Comparison of ENCODE assay signal across 8 mouse cellular contexts in the genomic region with DNA sequence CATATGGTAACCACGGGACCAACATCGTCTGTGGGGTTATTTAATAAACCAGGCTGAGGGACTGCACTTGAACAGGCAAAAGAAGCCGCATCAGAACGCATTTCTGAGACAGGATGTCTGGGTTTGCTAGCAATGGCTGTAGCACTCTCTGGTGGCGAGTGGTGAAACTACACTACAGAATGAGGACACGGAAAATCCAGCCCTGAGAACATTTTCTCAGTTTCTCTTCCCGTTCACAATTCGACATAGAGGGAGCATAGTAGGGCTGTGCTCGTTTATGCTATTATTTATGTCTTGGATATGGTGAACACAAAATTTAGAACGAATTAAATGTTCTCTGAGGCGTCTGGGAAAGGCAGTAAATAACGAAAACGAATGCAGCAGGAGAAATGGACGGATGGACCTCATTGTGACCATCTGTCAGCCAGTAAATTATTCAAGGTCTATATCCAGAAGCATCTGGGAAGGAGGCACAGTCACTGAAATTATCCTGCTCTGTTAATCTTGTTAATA. TPM values are rescaled to one million over a fixed set of nuclear protein-coding genes. Genes with fewer than 3 reads are reported as not detected.
DNase-seq lines count a peak whose midpoint lies in the region; ATAC-seq and TF ChIP-seq lines count a peak whose summit lies in the region.

No protein-coding gene starts in this region.

- WGBS in intestine, embryonic 15.5 days = 14% methylated on average over 14 of the region's 14 CpGs

- H3K27ac ChIP-seq in cortical plate, adult 2 months (ENCODE audit: insufficient read depth, low read length) = no peak overlapping the region
- no peak overlapping the region for H3K27ac ChIP-seq in intestine, embryonic 15.5 days

- TF ChIP-seq CTCF in cortical plate, adult 2 months (IDR thresholded peaks at IDR 0.05; ENCODE audit: extremely low read depth, insufficient read depth, low read length) = peak; percentile 97

- ATAC-seq in intestine, embryonic 15.5 days = peak; percentile 62
- peak; percentile 98 for ATAC-seq in megakaryocyte progenitor cell, adult 5-6 weeks (replicated peaks; ENCODE audit: poor library complexity)

- H3K9me3 ChIP-seq in intestine, embryonic 15.5 days = no peaks in the 10 kb centered on the region

- H3K27me3 ChIP-seq in intestine, embryonic 15.5 days (replicated peaks) = no peaks in the 10 kb centered on the region

- peaks cover 2% of the 10 kb centered on the region; the same call in 1 of the 2 replicates for H3K4me1 ChIP-seq in cortical plate, adult 2 months (ENCODE audit: control insufficient read depth, insufficient read depth, low read length)
- H3K4me1 ChIP-seq in intestine, embryonic 15.5 days (replicated peaks) = no peaks in the 10 kb centered on the region

- H3K4me2 ChIP-seq in intestine, embryonic 15.5 days (replicated peaks) = peak overlapping the region; percentile 39

- no peak for TF ChIP-seq POLR2A in cortical plate, adult 2 months (IDR thresholded peaks at IDR 0.05; ENCODE audit: extremely low read depth, insufficient read depth, low read length)

- H3K9ac ChIP-seq in intestine, embryonic 15.5 days = no peak overlapping the region

- no peaks in the 10 kb centered on the region for H3K36me3 ChIP-seq in intestine, embryonic 15.5 days

- peak; percentile 17 to 68 for DNase-seq in urinary bladder, adult 18-20 months (ENCODE audit: low spot score in 2 of 2)
- no peak for DNase-seq in urinary bladder, adult 2 months (ENCODE audit: low spot score)
- peak; percentile 25 for DNase-seq in gastrocnemius, postnatal 25 days
- peak; percentile 88 to 93 for DNase-seq in left cerebral cortex, postnatal 14 days (ENCODE audit: low spot score in 2 of 2)
- DNase-seq in right cerebral cortex, postnatal 14 days = peak; percentile 87

- no peak overlapping the region for H3K4me3 ChIP-seq in cortical plate, adult 2 months (ENCODE audit: insufficient read depth, low read length)
- peak overlapping the region; percentile 17; the same call in 1 of the 2 replicates for H3K4me3 ChIP-seq in intestine, embryonic 15.5 days (replicated peaks)

- intact Hi-C loops in left cerebral cortex, postnatal 14 days (cut with DNase I) = loop anchor here (2.0 to 10.0 kb wide), 6 partner anchors 76 to 1749 kb away; a partner anchor contains a TSS

RNA-seq across cellular contexts. Expression of a gene that starts 48.8 kb away (rescaled TPM):
- polyA plus RNA-seq in urinary bladder, adult 2 months (2012; rRNA removed) = not detected in 2 replicates
- 0.15 and 0.27 TPM in 2 replicates for polyA plus RNA-seq in cortical plate, adult 2 months (2012; rRNA removed)
- not detected for total RNA-seq in gastrocnemius, postnatal 25 days (2021)
- 0.21 TPM in 1 of 2 replicates, not detected in the other for polyA plus RNA-seq in intestine, embryonic 15.5 days (2015; fragmentation: Nextera tagmentation; extraction: Ambion mirVana)
- total RNA-seq in left cerebral cortex, postnatal 14 days (2021) = under 1 TPM; 0.40 to 0.51 TPM
- total RNA-seq in megakaryocyte progenitor cell, adult 5-6 weeks (2015) = not detected in 2 replicates
- not detected in 2 replicates for total RNA-seq in megakaryocyte progenitor cell, adult 5-6 weeks (2017)
